Mouse (Mus musculus) thymus, postnatal 0 days (tissue): ENCODE data around the gene Gm10134. TPM values are rescaled to one million over a fixed set of nuclear protein-coding genes. Genes with fewer than 3 reads are reported as not detected.

Source experiments
- DNase-seq: peaks from one replicate; pipeline ENCODE4 v3.0.0-alpha.2; 2015; ENCODE audit warnings: low spot score
- polyA plus RNA-seq: library from polyadenylated mRNA; unstranded; fragments of >200 nt; fragmentation: Nextera tagmentation; extraction: Ambion mirVana; gene quantifications from 2 replicates; pipeline ENCODE4 v1.2.1, GENCODE M21; 2015

Gene Gm10134
- polyA plus RNA-seq, 1 experiment from 2014 or later, result 2.6 TPM

GRCm38 (mm10) chr2:28532938-28533771 lies 27.3 kb downstream of the Gm10134 start:
- peak; percentile 72 for DNase-seq

- DNase-seq, result no peak
These were observed 28.1 kb downstream of the Gm10134 start for GRCm38 (mm10) chr2:28533901-28534435.

- DNase-seq, result no peak
These were observed 28.8 kb downstream of the Gm10134 start for GRCm38 (mm10) chr2:28534436-28535262.

GRCm38 (mm10) chr2:28535263-28535540 lies 29.3 kb downstream of the Gm10134 start:
- no peak for DNase-seq

GRCm38 (mm10) chr2:28535650-28536049 lies 29.8 kb downstream of the Gm10134 start:
- no peak for DNase-seq

- no peak for DNase-seq
These were observed 30.3 kb downstream of the Gm10134 start for GRCm38 (mm10) chr2:28536166-28536565.

- DNase-seq, result no peak
These were observed 31.1 kb downstream of the Gm10134 start for GRCm38 (mm10) chr2:28536766-28537633.

- no peak for DNase-seq
These were observed 31.7 kb downstream of the Gm10134 start for GRCm38 (mm10) chr2:28537634-28537920.

GRCm38 (mm10) chr2:28537995-28538816 lies 32.3 kb downstream of the Gm10134 start:
- peak; percentile 29 for DNase-seq

GRCm38 (mm10) chr2:28538817-28539128 lies 32.9 kb downstream of the Gm10134 start:
- DNase-seq, result no peak

GRCm38 (mm10) chr2:28539206-28539605 lies 33.3 kb downstream of the Gm10134 start:
- no peak for DNase-seq

- DNase-seq, result peak; percentile 68
These were observed 34.1 kb downstream of the Gm10134 start for GRCm38 (mm10) chr2:28539949-28540348.

- DNase-seq, result no peak
These were observed 34.8 kb downstream of the Gm10134 start for GRCm38 (mm10) chr2:28540587-28541227.

- no peak for DNase-seq
These were observed 38.0 kb downstream of the Gm10134 start for GRCm38 (mm10) chr2:28543894-28544293.

- peak; percentile 31 for DNase-seq
These were observed 40.1 kb downstream of the Gm10134 start for GRCm38 (mm10) chr2:28545976-28546375.

- DNase-seq, result no peak
These were observed 40.7 kb downstream of the Gm10134 start for GRCm38 (mm10) chr2:28546560-28546959.

GRCm38 (mm10) chr2:28547237-28548172 lies 41.6 kb downstream of the Gm10134 start:
- peak; percentile 77 for DNase-seq

- DNase-seq, result no peak
These were observed 43.3 kb downstream of the Gm10134 start for GRCm38 (mm10) chr2:28549157-28549556.

GRCm38 (mm10) chr2:28552301-28552700 lies 46.4 kb downstream of the Gm10134 start:
- DNase-seq, result no peak
